ENCODE assay signal across 8 mouse cellular contexts in the genomic region with DNA sequence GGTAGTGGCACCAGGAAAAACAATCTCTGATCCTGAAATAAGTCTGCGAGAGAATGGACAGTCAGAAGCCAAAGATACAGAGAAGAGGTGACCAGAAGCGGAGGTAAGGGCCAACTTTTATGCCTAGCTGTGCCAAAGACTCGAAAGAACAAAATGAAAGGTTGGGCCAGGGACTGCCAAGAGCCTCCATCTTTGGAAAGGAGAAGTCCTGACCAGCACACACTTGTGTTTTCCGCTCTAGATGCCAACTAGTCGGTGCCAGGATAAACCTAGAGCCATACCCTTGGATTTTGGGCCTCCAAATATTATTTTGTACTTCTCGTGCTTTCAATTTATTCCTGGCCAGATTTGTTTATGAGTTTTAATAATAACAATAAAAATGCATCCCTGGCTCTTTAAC. TPM values are rescaled to one million over a fixed set of nuclear protein-coding genes. Genes with fewer than 3 reads are reported as not detected.
DNase-seq lines count a peak whose midpoint lies in the region; ATAC-seq and TF ChIP-seq lines count a peak whose summit lies in the region.

No protein-coding gene starts in this region.

- no peak overlapping the region for H3K9ac ChIP-seq in embryonic facial prominence, embryonic 13.5 days
- H3K9ac ChIP-seq in hindbrain, embryonic 13.5 days, result no peak overlapping the region
- peak overlapping the region; percentile 10; the same call in 1 of the 2 replicates for H3K9ac ChIP-seq in midbrain, embryonic 14.5 days (replicated peaks; ENCODE audit: low read length)

- 4% methylated on average over 6 of the region's 6 CpGs for WGBS in cerebellum, adult 2 months
- WGBS in embryonic facial prominence, embryonic 13.5 days, result 59% methylated on average over 6 of the region's 6 CpGs
- 77% methylated on average over 6 of the region's 6 CpGs for WGBS in hindbrain, embryonic 13.5 days
- WGBS in midbrain, embryonic 14.5 days, result 75% methylated on average over 6 of the region's 6 CpGs

- H3K36me3 ChIP-seq in embryonic facial prominence, embryonic 13.5 days, result peaks cover 3% of the 10 kb centered on the region; the same call in 1 of the 2 replicates
- H3K36me3 ChIP-seq in hindbrain, embryonic 13.5 days, result no peaks in the 10 kb centered on the region
- H3K36me3 ChIP-seq in midbrain, embryonic 14.5 days (ENCODE audit: control insufficient read depth, insufficient read depth, low read length), result no peaks in the 10 kb centered on the region

- peak; percentile 49 to 61 for DNase-seq in cerebellum, adult 2 months
- DNase-seq in cerebellum, adult 8-10 months, result no peak
- DNase-seq in midbrain, embryonic 14.5 days, result no peak
- DNase-seq in thymus, postnatal 25 days, result no peak
- no peak for DNase-seq in Muller cell, postnatal 12 days (ENCODE audit: inconsistent ontology term)
- DNase-seq in ovary, postnatal 14 days (ENCODE audit: low spot score), result no peak

- no peak for TF ChIP-seq CTCF in cerebellum, adult 2 months (IDR thresholded peaks at IDR 0.05; ENCODE audit: borderline replicate concordance, insufficient read depth, low read depth, low read length)

- no peaks in the 10 kb centered on the region for H3K9me3 ChIP-seq in embryonic facial prominence, embryonic 13.5 days
- H3K9me3 ChIP-seq in hindbrain, embryonic 13.5 days, result no peaks in the 10 kb centered on the region
- H3K9me3 ChIP-seq in midbrain, embryonic 14.5 days (ENCODE audit: control insufficient read depth, low read length), result no peaks in the 10 kb centered on the region

- peak overlapping the region; percentile 49 for H3K4me2 ChIP-seq in embryonic facial prominence, embryonic 13.5 days
- H3K4me2 ChIP-seq in hindbrain, embryonic 13.5 days, result peak overlapping the region; percentile 51
- peak overlapping the region; percentile 44 for H3K4me2 ChIP-seq in midbrain, embryonic 14.5 days (ENCODE audit: low read length)

- no peak for TF ChIP-seq POLR2A in cerebellum, adult 2 months (IDR thresholded peaks at IDR 0.05; ENCODE audit: borderline replicate concordance, insufficient read depth, low read length)

- H3K27me3 ChIP-seq in cerebellum, adult 2 months (ENCODE audit: control insufficient read depth, insufficient read depth, low read length), result no peaks in the 10 kb centered on the region
- no peaks in the 10 kb centered on the region for H3K27me3 ChIP-seq in embryonic facial prominence, embryonic 13.5 days
- H3K27me3 ChIP-seq in hindbrain, embryonic 13.5 days, result no peaks in the 10 kb centered on the region
- no peaks in the 10 kb centered on the region for H3K27me3 ChIP-seq in midbrain, embryonic 14.5 days (ENCODE audit: control insufficient read depth, insufficient read depth, low read length)

- no peak for ATAC-seq in embryonic facial prominence, embryonic 13.5 days (ENCODE audit: insufficient number of reproducible peaks, insufficient read depth, low FRiP score, low TSS enrichment, low read depth)
- no peak for ATAC-seq in hindbrain, embryonic 13.5 days (ENCODE audit: low FRiP score)
- no peak for ATAC-seq in midbrain, embryonic 14.5 days (ENCODE audit: low FRiP score, low TSS enrichment)

- H3K4me1 ChIP-seq in cerebellum, adult 2 months (ENCODE audit: control insufficient read depth, insufficient read depth, low read length), result peaks cover 32% of the 10 kb centered on the region
- H3K4me1 ChIP-seq in embryonic facial prominence, embryonic 13.5 days, result peaks cover 71% of the 10 kb centered on the region
- H3K4me1 ChIP-seq in hindbrain, embryonic 13.5 days (replicated peaks), result peaks cover 86% of the 10 kb centered on the region
- H3K4me1 ChIP-seq in midbrain, embryonic 14.5 days (ENCODE audit: control insufficient read depth, insufficient read depth, low read length), result peaks cover 69% of the 10 kb centered on the region

- H3K27ac ChIP-seq in cerebellum, adult 2 months (ENCODE audit: insufficient read depth, low read length), result peak overlapping the region; percentile 42; the same call in 1 of the 2 replicates
- peak overlapping the region; percentile 60; the same call in 1 of the 2 replicates for H3K27ac ChIP-seq in embryonic facial prominence, embryonic 13.5 days
- H3K27ac ChIP-seq in hindbrain, embryonic 13.5 days, result peak overlapping the region; percentile 90
- H3K27ac ChIP-seq in midbrain, embryonic 14.5 days (replicated peaks; ENCODE audit: low read depth, low read length), result peak overlapping the region; percentile 82

- H3K4me3 ChIP-seq in cerebellum, adult 2 months (replicated peaks; ENCODE audit: insufficient read depth, low read depth, low read length), result no peak overlapping the region
- H3K4me3 ChIP-seq in embryonic facial prominence, embryonic 13.5 days, result peak overlapping the region; percentile 27; the same call in 1 of the 2 replicates
- 0 out of 2 replicates have a peak overlapping the region, but pooled peaks have one; percentile 19 for H3K4me3 ChIP-seq in hindbrain, embryonic 13.5 days
- no peak overlapping the region for H3K4me3 ChIP-seq in midbrain, embryonic 14.5 days (replicated peaks; ENCODE audit: low read depth, low read length)

RNA-seq across cellular contexts. Expression of gene Arid1a, which starts 27.6 kb away (rescaled TPM):
- 49.4 and 52.2 TPM in 2 replicates for polyA plus RNA-seq in cerebellum, adult 2 months (2012; rRNA removed)
- polyA plus RNA-seq in embryonic facial prominence, embryonic 13.5 days (2015; fragmentation: Nextera tagmentation; extraction: Ambion mirVana), result 36.0 and 36.4 TPM in 2 replicates
- polyA plus RNA-seq in hindbrain, embryonic 13.5 days (2015; fragmentation: Nextera tagmentation; extraction: Ambion mirVana), result 35.6 and 37.4 TPM in 2 replicates
- 38.5 and 46.7 TPM in 2 replicates for polyA plus RNA-seq in midbrain, embryonic 14.5 days (2014; fragmentation: Nextera tagmentation; extraction: Ambion mirVana)

RNA-seq across cellular contexts. Expression of gene Pigv, which starts 56.6 kb away (rescaled TPM):
- polyA plus RNA-seq in cerebellum, adult 2 months (2012; rRNA removed), result 10.8 and 11.1 TPM in 2 replicates
- polyA plus RNA-seq in embryonic facial prominence, embryonic 13.5 days (2015; fragmentation: Nextera tagmentation; extraction: Ambion mirVana), result 17.1 and 17.4 TPM in 2 replicates
- polyA plus RNA-seq in hindbrain, embryonic 13.5 days (2015; fragmentation: Nextera tagmentation; extraction: Ambion mirVana), result 13.4 and 14.1 TPM in 2 replicates
- 9.4 and 10.8 TPM in 2 replicates for polyA plus RNA-seq in midbrain, embryonic 14.5 days (2014; fragmentation: Nextera tagmentation; extraction: Ambion mirVana)

Comparison
In these comparisons a context has a peak if more than half of its experiments do, and no peak if none do; other contexts are left out.
1. DNase-seq: peak in cerebellum, adult 2 months (2 of 2); none in cerebellum, adult 8-10 months (single experiment), midbrain, embryonic 14.5 days (single experiment), thymus, postnatal 25 days (single experiment), Muller cell, postnatal 12 days (single experiment) and ovary, postnatal 14 days (single experiment).
2. H3K4me3 ChIP-seq: peak in embryonic facial prominence, embryonic 13.5 days (single experiment) and hindbrain, embryonic 13.5 days (single experiment); none in cerebellum, adult 2 months (single experiment) and midbrain, embryonic 14.5 days (single experiment).
3. Peak in every context shown above with its lines, with median percentiles within 50 percentile points of each other: H3K27ac ChIP-seq and H3K4me2 ChIP-seq.